Mouse (Mus musculus): ENCODE measurements at regions not wholly inside any gene's neighbourhood (a gene's known extent, or its start where the extent isn't known, plus 50 kb on each side); places are given as distances from the start of the nearest gene placed in this dataset.

- DNase-seq (ENCODE audit: low spot score) = no peak
Observed at GRCm38 (mm10) chr13:110450526-110450925, 55.7 kb downstream of the Plk2 start.

GRCm38 (mm10) chr13:110452009-110452525, 57.2 kb downstream of the Plk2 start:
- DNase-seq (ENCODE audit: low spot score) = no peak

GRCm38 (mm10) chr13:110455085-110455484, 60.2 kb downstream of the Plk2 start:
- no peak for DNase-seq (ENCODE audit: low spot score)

GRCm38 (mm10) chr13:110455569-110456196, 60.8 kb downstream of the Plk2 start:
- no peak for DNase-seq (ENCODE audit: low spot score)

GRCm38 (mm10) chr13:110458701-110459100, 63.9 kb downstream of the Plk2 start:
- no peak for DNase-seq (ENCODE audit: low spot score)

- no peak for DNase-seq (ENCODE audit: low spot score)
Observed at GRCm38 (mm10) chr13:110461581-110461980, 66.7 kb downstream of the Plk2 start.

- DNase-seq (ENCODE audit: low spot score) = no peak
Observed at GRCm38 (mm10) chr13:110471526-110471925, 76.7 kb downstream of the Plk2 start.

GRCm38 (mm10) chr13:110477709-110478108, 82.9 kb downstream of the Plk2 start:
- no peak for DNase-seq (ENCODE audit: low spot score)

- DNase-seq (ENCODE audit: low spot score) = no peak
Observed at GRCm38 (mm10) chr13:110484358-110484940, 89.6 kb downstream of the Plk2 start.

- no peak for DNase-seq (ENCODE audit: low spot score)
Observed at GRCm38 (mm10) chr13:110485515-110485914, 90.7 kb downstream of the Plk2 start.

- DNase-seq (ENCODE audit: low spot score) = no peak
Observed at GRCm38 (mm10) chr13:110490166-110490565, 95.3 kb downstream of the Plk2 start.

- no peak for DNase-seq (ENCODE audit: low spot score)
Observed at GRCm38 (mm10) chr13:110492296-110493001, 97.6 kb downstream of the Plk2 start.

- DNase-seq (ENCODE audit: low spot score) = no peak
Observed at GRCm38 (mm10) chr13:110493002-110493552, 98.2 kb downstream of the Plk2 start.

GRCm38 (mm10) chr13:110497461-110497860, 102.6 kb downstream of the Plk2 start:
- no peak for DNase-seq (ENCODE audit: low spot score)

- no peak for DNase-seq (ENCODE audit: low spot score)
Observed at GRCm38 (mm10) chr13:110507814-110508362, 113.0 kb downstream of the Plk2 start.

GRCm38 (mm10) chr13:110517986-110518385, 123.1 kb downstream of the Plk2 start:
- peak; percentile 39 for DNase-seq (ENCODE audit: low spot score)

- no peak for DNase-seq (ENCODE audit: low spot score)
Observed at GRCm38 (mm10) chr13:110522974-110523373, 128.1 kb downstream of the Plk2 start.

GRCm38 (mm10) chr13:110527681-110528080, 132.8 kb downstream of the Plk2 start:
- no peak for DNase-seq (ENCODE audit: low spot score)

- DNase-seq (ENCODE audit: low spot score) = no peak
Observed at GRCm38 (mm10) chr13:110529624-110530023, 134.8 kb downstream of the Plk2 start.

- DNase-seq (ENCODE audit: low spot score) = no peak
Observed at GRCm38 (mm10) chr13:110534320-110534764, 139.5 kb downstream of the Plk2 start.

GRCm38 (mm10) chr13:110535785-110536184, 140.9 kb downstream of the Plk2 start:
- DNase-seq (ENCODE audit: low spot score) = no peak

- no peak for DNase-seq (ENCODE audit: low spot score)
Observed at GRCm38 (mm10) chr13:110537960-110538463, 143.2 kb downstream of the Plk2 start.
